Mouse (Mus musculus) kidney, postnatal 0 days (tissue): Measurements from ENCODE around the gene Zc3h7a. TPM values are rescaled to one million over a fixed set of nuclear protein-coding genes. Genes with fewer than 3 reads are reported as not detected.
"Not testable (repeated sequence)": the region's sequence is repeated elsewhere in the genome, so short reads cannot be mapped to it uniquely, and the experiment has no call there.

ENCODE experiments used
- ATAC-seq: fragments of 200-750 bp; cut with Nextera tagmentation; replicated peaks from 2 replicates; pipeline ENCODE4 v1.8.0; 2017; ENCODE audit warnings: low read depth, moderate number of reproducible peaks, moderate TSS enrichment, moderate library complexity; ENCODE audit not compliant: low FRiP score
- DNase-seq: peaks from one replicate; pipeline ENCODE4 v3.0.0-alpha.2; 2016; ENCODE audit warnings: low spot score
- H3K27ac ChIP-seq: fragments of 300-500 bp; sonication (generic); 2 replicates; pipeline ENCODE4 v1.5.1; 2014; ENCODE audit warnings: mild to moderate bottlenecking
- H3K27me3 ChIP-seq: fragments of 300-500 bp; sonication (generic); 2 replicates; pipeline ENCODE4 v1.6.1; 2014; ENCODE audit warnings: low read length, mixed read lengths; ENCODE audit not compliant: insufficient read depth
- H3K36me3 ChIP-seq: fragments of 300-500 bp; sonication (generic); 2 replicates; pipeline ENCODE4 v1.6.1; 2014; ENCODE audit warnings: low read length, mixed read lengths; ENCODE audit not compliant: insufficient read depth
- H3K4me1 ChIP-seq: fragments of 300-500 bp; sonication (generic); replicated peaks from 2 replicates; pipeline ENCODE4 v1.6.1; 2014; ENCODE audit warnings: antibody characterized with exemption, low read length, mixed read lengths; ENCODE audit not compliant: insufficient read depth
- H3K4me2 ChIP-seq: fragments of 300-500 bp; sonication (generic); 2 replicates; pipeline ENCODE4 v1.6.1; 2014; ENCODE audit warnings: mild to moderate bottlenecking, low read length, moderate library complexity, mixed read lengths
- H3K4me3 ChIP-seq: fragments of 300-500 bp; sonication (generic); replicated peaks from 2 replicates; pipeline ENCODE4 v1.5.1; 2014; ENCODE audit warnings: low read depth, low read length
- H3K9ac ChIP-seq: fragments of 300-500 bp; sonication (generic); 2 replicates; pipeline ENCODE4 v1.6.1; 2014; ENCODE audit warnings: low read depth, low read length
- H3K9me3 ChIP-seq: fragments of 300-500 bp; sonication (generic); replicated peaks from 2 replicates; pipeline ENCODE4 v1.6.1; 2016; ENCODE audit warnings: low read length, inconsistent platforms, mixed read lengths
- CTCF ChIP-seq: IDR thresholded peaks from 2 replicates; pipeline ENCODE4 v1.5.1; 2016; ENCODE audit warnings: antibody characterized with exemption, low read depth, mild to moderate bottlenecking, moderate library complexity
- WGBS: fragments of 180-500 bp; shearing (Covaris S2); extraction: QIAGEN DNeasy Blood & Tissue Kit; methylation state at CpG from one replicate; pipeline ENCODE4 v1.1.7; 2014; 5-methylcytosine and 5-hydroxymethylcytosine counted together
- polyA plus RNA-seq: library from polyadenylated mRNA; unstranded; fragments of >200 nt; fragmentation: Nextera tagmentation; extraction: Ambion mirVana; gene quantifications from 2 replicates; pipeline ENCODE4 v1.2.1, GENCODE M21; 2015

Gene Zc3h7a
- polyA plus RNA-seq, 1 experiment from 2014 or later: 45.0 TPM

- Histone ChIP-seq H3K4me2 (no peak overlapping the region), H3K9ac (no peak overlapping the region), H3K4me1 (no peaks in the 10 kb centered on the region), H3K4me3 (no peak overlapping the region), H3K27ac (no peak overlapping the region), H3K9me3 (no peaks in the 10 kb centered on the region), H3K36me3 (peaks cover 48% of the 10 kb centered on the region), H3K27me3 (no peaks in the 10 kb centered on the region)
- peak; percentile 39 for TF ChIP-seq CTCF
- ATAC-seq (no peak), DNase-seq (no peak)
These were observed 21.7 kb downstream of the Zc3h7a start for GRCm38 (mm10) chr16:11154500-11154899.

GRCm38 (mm10) chr16:11143706-11144483 lies 32.3 kb downstream of the Zc3h7a start:
- not testable (repeated sequence) for H3K27me3 ChIP-seq, ATAC-seq, H3K9me3 ChIP-seq, H3K27ac ChIP-seq, H3K4me1 ChIP-seq, H3K9ac ChIP-seq, H3K4me2 ChIP-seq, DNase-seq, H3K4me3 ChIP-seq
- peaks cover 40% of the 10 kb centered on the region for H3K36me3 ChIP-seq
- 22% methylated on average over 54 of the region's 56 CpGs for WGBS

- DNase-seq (peak; percentile 99), ATAC-seq (peak; percentile 99)
- WGBS: under 1% methylated on average over 70 of the region's 80 CpGs
- peaks cover 18% of the 10 kb centered on the region for H3K4me1 ChIP-seq
- H3K27me3 ChIP-seq: no peaks in the 10 kb centered on the region
- H3K27ac ChIP-seq: peak within 1 kb of the TSS; percentile 95
- H3K9ac ChIP-seq: peak within 1 kb of the TSS; percentile 95
- peaks cover 14% of the 10 kb centered on the region for H3K36me3 ChIP-seq
- TF ChIP-seq CTCF: peak; percentile 9; the same call in 1 of the 2 replicates
- H3K4me2 ChIP-seq: peak within 1 kb of the TSS; percentile 87
- H3K9me3 ChIP-seq: no peaks in the 10 kb centered on the region
- H3K4me3 ChIP-seq: peak within 1 kb of the TSS; percentile 98
These were observed 41.5 kb downstream of the Zc3h7a start, which contains the start of gene Txndc11 for GRCm38 (mm10) chr16:11134348-11135344. TSS of gene Txndc11 (minus strand) at chr16:11134650.

GRCm38 (mm10) chr16:11133476-11134347 lies 42.5 kb downstream of the Zc3h7a start:
- H3K4me2 ChIP-seq: peak overlapping the region; percentile 87
- peak; percentile 11 for DNase-seq
- under 1% methylated on average over 34 of the region's 34 CpGs for WGBS
- H3K9ac ChIP-seq: peak overlapping the region; percentile 95
- H3K4me3 ChIP-seq: peak overlapping the region; percentile 98
- peaks cover 10% of the 10 kb centered on the region for H3K36me3 ChIP-seq
- H3K27me3 ChIP-seq: no peaks in the 10 kb centered on the region
- no peak; the same call in 1 of the 2 replicates for ATAC-seq
- peak overlapping the region; percentile 95 for H3K27ac ChIP-seq
- H3K9me3 ChIP-seq: no peaks in the 10 kb centered on the region
- no peak for TF ChIP-seq CTCF
- H3K4me1 ChIP-seq: peaks cover 18% of the 10 kb centered on the region

GRCm38 (mm10) chr16:11132839-11133238 lies 43.4 kb downstream of the Zc3h7a start:
- peak overlapping the region; percentile 98; the same call in 1 of the 2 replicates for H3K4me3 ChIP-seq
- H3K4me1 ChIP-seq: peaks cover 18% of the 10 kb centered on the region
- DNase-seq (peak; percentile 15), ATAC-seq (no peak)
- H3K4me2 ChIP-seq: peak overlapping the region; percentile 87
- WGBS: 3% methylated on average over 2 of the region's 2 CpGs
- peaks cover 15% of the 10 kb centered on the region for H3K36me3 ChIP-seq
- TF ChIP-seq CTCF: no peak
- H3K9me3 ChIP-seq: no peaks in the 10 kb centered on the region
- H3K27me3 ChIP-seq: no peaks in the 10 kb centered on the region
- H3K9ac ChIP-seq: peak overlapping the region; percentile 95
- H3K27ac ChIP-seq: no peak overlapping the region
